Mouse (Mus musculus): ENCODE data around the gene Calml3. TPM values are rescaled to one million over a fixed set of nuclear protein-coding genes. Genes with fewer than 3 reads are reported as not detected.

Gene Calml3
- polyA plus RNA-seq, 1 experiment from 2014 or later: 22.0 TPM

DNA sequence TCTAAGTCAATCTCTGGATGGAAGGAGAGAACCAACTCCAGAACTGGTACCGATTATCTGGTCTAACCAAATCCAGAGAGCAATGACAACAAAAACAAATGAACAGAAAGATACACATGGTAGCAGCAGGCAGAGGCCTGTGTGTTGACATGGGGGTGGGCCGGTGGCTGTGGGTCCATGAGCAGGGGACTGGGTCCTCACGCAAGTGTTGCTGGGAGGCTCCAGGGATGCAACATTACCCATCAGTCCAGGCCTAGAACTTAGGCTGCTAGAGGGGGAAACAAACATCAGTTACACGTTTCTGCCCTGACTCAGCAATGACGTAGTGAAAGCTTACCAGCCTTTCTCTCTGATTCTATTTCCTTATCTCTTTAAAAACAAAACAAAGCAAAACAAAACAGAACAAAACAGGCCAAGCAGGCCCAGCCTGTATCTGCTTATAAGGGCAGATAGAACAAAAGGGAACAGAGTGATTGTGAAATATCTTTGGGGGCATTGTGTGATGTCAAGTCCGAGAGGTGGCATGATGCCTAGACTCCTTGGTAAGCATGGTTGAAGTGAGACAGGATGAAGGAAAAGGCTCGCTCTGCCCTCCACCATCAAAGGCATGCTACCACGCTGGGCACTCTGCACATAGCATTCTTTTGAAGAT, 24.4 kb downstream of the Calml3 start:
- H3K9me3 ChIP-seq: no peaks in the 10 kb centered on the region
- 83% methylated on average over 8 of the region's 8 CpGs for WGBS
- no peak for ATAC-seq (ENCODE audit: insufficient number of reproducible peaks, low FRiP score, low TSS enrichment, low read depth)
- no peak overlapping the region for H3K27ac ChIP-seq
- H3K36me3 ChIP-seq: no peaks in the 10 kb centered on the region
- H3K4me1 ChIP-seq: peaks cover 5% of the 10 kb centered on the region; the same call in 1 of the 2 replicates
- no peaks in the 10 kb centered on the region for H3K27me3 ChIP-seq
- H3K4me2 ChIP-seq: no peak overlapping the region
- H3K4me3 ChIP-seq: no peak overlapping the region
- H3K9ac ChIP-seq: no peak overlapping the region

DNA sequence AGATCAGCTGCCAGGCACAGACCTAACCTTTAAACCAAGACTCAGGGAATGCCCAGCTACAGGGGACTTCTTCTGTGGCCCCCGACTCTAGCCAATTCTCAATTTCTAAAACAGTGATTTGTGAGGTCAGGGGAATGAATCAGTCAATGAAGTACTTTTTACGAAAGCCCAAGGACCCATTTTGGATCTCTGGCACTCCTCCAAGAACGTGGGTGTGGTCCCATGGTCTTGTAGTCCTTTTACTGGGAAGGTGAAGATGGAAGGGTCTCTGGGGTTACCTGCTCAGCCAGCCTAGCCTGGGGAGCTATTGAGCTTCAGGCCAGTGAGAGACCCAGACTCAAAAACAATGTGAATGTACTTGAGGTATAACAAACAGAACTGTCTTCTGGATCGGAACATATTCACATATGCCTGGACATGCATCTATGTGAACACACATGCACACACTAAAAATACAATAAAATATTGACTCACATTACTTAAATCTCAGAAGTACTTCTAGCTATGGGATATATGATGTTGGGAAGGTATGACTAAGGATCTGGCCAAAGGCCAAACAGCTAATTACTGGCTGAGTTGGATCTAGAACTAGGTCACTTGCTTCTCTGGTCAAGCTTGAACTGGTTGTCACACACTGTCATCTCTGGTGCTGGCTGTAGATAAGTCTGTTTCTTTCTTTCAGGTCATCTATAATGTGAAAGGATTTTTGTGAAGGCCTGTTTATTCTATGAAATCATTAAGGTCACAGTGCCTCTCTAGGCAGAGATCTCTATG, 25.3 kb downstream of the Calml3 start:
- Histone ChIP-seq H3K4me3 (no peak overlapping the region), H3K4me2 (no peak overlapping the region), H3K9ac (no peak overlapping the region), H3K9me3 (no peaks in the 10 kb centered on the region), H3K4me1 (peaks cover 5% of the 10 kb centered on the region; the same call in 1 of the 2 replicates), H3K27me3 (no peaks in the 10 kb centered on the region), H3K36me3 (no peaks in the 10 kb centered on the region), H3K27ac (peak overlapping the region; percentile 17; the same call in 1 of the 2 replicates)
- 68% methylated on average over 4 of the region's 4 CpGs for WGBS
- ATAC-seq (ENCODE audit: insufficient number of reproducible peaks, low FRiP score, low TSS enrichment, low read depth): no peak

DNA sequence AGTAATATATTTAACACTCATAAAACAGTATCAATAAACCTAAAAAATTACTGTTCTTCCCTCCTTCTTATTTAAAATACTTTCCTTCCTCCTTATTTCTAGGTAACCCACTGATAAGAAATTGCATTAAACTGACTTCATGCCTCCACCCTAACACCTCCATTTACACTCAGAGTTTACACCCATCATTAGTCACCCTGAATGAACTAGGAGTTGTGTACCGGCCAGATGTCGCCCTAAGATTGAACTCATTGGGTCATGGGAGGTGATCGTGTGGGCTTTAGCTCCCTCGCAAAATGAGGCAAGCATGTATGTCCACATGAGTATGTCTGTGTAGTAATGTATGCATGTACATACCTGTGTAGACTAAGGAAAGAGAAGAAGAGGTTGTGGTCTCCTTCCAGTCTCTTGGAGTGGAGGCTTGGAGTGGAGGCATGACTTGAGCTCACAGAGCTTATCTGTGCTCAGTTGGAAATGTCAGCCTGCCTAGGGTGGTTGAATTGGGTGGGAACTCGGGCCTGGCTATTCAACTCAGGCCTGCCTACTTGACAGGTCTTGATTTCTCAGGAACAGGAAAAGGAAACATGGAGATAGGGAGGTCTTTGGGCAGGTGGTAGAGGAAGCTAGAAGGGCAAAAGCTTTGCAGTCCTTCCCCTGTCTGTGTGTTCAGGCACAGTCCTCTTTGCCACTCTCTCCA, 26.8 kb downstream of the Calml3 start:
- H3K4me2 ChIP-seq: no peak overlapping the region
- no peak for ATAC-seq (ENCODE audit: insufficient number of reproducible peaks, low FRiP score, low TSS enrichment, low read depth)
- peaks cover 5% of the 10 kb centered on the region; the same call in 1 of the 2 replicates for H3K4me1 ChIP-seq
- WGBS: 80% methylated on average over 5 of the region's 5 CpGs
- no peak overlapping the region for H3K9ac ChIP-seq
- H3K36me3 ChIP-seq: no peaks in the 10 kb centered on the region
- H3K9me3 ChIP-seq: no peaks in the 10 kb centered on the region
- no peaks in the 10 kb centered on the region for H3K27me3 ChIP-seq
- no peak overlapping the region for H3K4me3 ChIP-seq
- no peak overlapping the region for H3K27ac ChIP-seq

DNA sequence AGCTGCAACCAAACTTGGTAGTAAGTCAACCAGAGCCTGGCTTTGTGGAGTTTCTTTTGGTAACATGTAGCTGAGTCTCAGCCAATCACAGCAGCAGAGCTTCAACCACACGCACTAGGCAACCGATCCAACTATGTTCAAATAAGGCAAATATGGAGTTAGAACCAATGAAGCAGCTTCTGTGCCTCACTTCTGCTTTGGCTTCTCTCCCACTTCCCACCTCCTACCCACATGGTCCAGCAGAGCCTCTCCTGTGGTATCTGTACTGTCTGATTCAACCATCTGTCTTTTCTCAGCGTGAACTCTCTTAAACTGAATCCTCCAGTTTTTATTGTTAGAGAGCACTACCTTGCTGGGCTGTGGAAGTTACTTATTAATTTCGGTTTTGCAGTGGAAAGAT, 27.7 kb downstream of the Calml3 start:
- WGBS: 75% methylated on average over 4 of the region's 4 CpGs
- 0 out of 2 replicates have a peak, but pooled peaks have one; percentile 27 for ATAC-seq (ENCODE audit: insufficient number of reproducible peaks, low FRiP score, low TSS enrichment, low read depth)
- H3K4me1 ChIP-seq: peaks cover 5% of the 10 kb centered on the region; the same call in 1 of the 2 replicates

DNA sequence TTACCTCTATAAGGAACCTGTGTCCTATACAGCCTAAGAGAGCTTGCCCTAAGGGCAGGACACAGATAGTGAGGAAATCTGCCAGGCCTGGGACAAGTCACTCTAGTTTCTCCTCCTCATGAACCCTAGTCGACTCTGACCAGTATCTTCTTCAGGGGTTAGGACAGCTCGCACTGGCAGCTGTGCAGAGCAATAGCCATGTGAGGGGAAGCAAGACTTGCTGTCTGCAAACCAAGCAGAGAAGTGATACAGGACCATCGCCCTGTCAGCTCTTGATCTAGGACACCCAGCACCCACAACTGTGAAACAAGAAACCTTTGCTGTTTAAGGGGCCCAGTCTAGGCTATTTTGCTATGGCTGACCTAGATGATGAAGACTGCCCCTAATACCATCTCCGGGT, 29.1 kb downstream of the Calml3 start:
- no peak for ATAC-seq (ENCODE audit: insufficient number of reproducible peaks, low FRiP score, low TSS enrichment, low read depth)
- no peaks in the 10 kb centered on the region for H3K27me3 ChIP-seq
- no peaks in the 10 kb centered on the region for H3K36me3 ChIP-seq
- WGBS: 82% methylated on average over 4 of the region's 4 CpGs
- no peak overlapping the region for H3K4me3 ChIP-seq
- H3K4me2 ChIP-seq: no peak overlapping the region
- no peak overlapping the region for H3K27ac ChIP-seq
- no peaks in the 10 kb centered on the region for H3K9me3 ChIP-seq
- no peak overlapping the region for H3K9ac ChIP-seq
- peaks cover 19% of the 10 kb centered on the region for H3K4me1 ChIP-seq

More for the DNA sequence above, 27.7 kb downstream of the Calml3 start:
- Histone ChIP-seq H3K4me2 (no peak overlapping the region), H3K9ac (no peak overlapping the region), H3K4me3 (no peak overlapping the region), H3K9me3 (no peaks in the 10 kb centered on the region), H3K36me3 (no peaks in the 10 kb centered on the region), H3K27me3 (no peaks in the 10 kb centered on the region), H3K27ac (no peak overlapping the region)

DNA sequence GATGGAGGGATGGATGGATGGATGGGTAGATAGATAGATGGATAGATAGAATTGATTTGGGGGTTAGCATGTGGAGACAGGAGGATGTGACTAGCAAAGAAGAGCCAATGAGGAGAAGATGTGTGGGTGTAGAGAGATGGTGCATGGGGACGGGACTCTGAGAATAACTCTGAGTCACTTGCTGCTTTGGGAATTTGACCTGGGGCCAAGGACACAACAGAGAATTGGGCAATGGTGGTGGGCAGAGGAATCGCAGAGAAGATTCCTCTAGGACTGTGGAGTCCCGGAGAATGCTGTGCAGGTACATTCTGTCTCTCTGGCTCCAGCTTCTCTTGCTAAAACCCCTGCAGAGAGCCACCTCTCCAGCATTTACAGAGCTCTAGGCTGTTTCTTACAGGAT, 29.8 kb downstream of the Calml3 start:
- Histone ChIP-seq H3K4me2 (no peak overlapping the region), H3K9ac (no peak overlapping the region), H3K27ac (no peak overlapping the region), H3K4me3 (no peak overlapping the region), H3K4me1 (peaks cover 25% of the 10 kb centered on the region), H3K27me3 (no peaks in the 10 kb centered on the region), H3K36me3 (no peaks in the 10 kb centered on the region), H3K9me3 (no peaks in the 10 kb centered on the region)
- 74% methylated on average over 3 of the region's 3 CpGs for WGBS
- ATAC-seq (ENCODE audit: insufficient number of reproducible peaks, low FRiP score, low TSS enrichment, low read depth): no peak

DNA sequence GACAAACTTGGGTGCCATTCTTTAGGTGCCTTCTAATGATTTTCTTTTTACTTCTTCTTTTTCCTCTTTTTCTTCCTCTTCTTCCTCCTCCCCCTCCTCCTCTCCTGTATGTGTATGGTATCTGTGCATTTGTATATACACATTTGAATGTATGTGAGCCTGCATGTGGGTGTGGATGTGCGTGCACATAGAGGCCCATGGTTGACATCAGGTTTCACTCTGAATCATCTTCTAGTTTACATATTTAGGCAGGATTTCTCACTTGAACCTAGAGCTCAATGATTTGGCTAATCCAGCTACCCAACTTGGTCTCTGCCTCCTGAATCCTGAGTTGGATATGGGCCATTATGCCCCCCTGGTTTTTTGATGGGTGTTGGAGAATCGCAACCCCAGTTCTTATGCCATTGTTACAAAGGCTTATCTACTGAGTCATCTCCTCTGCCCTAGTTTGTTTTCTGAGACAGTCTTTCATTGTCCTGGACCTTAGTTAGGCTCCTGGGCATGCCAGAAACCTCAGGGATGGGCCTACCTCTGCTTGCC, 30.9 kb downstream of the Calml3 start:
- H3K4me3 ChIP-seq: no peak overlapping the region
- H3K9ac ChIP-seq: no peak overlapping the region
- no peak for ATAC-seq (ENCODE audit: insufficient number of reproducible peaks, low FRiP score, low TSS enrichment, low read depth)
- H3K9me3 ChIP-seq: no peaks in the 10 kb centered on the region
- peaks cover 28% of the 10 kb centered on the region for H3K4me1 ChIP-seq
- no peaks in the 10 kb centered on the region for H3K36me3 ChIP-seq
- 88% methylated on average over 2 of the region's 2 CpGs for WGBS
- H3K27ac ChIP-seq: no peak overlapping the region
- no peak overlapping the region for H3K4me2 ChIP-seq
- H3K27me3 ChIP-seq: no peaks in the 10 kb centered on the region

DNA sequence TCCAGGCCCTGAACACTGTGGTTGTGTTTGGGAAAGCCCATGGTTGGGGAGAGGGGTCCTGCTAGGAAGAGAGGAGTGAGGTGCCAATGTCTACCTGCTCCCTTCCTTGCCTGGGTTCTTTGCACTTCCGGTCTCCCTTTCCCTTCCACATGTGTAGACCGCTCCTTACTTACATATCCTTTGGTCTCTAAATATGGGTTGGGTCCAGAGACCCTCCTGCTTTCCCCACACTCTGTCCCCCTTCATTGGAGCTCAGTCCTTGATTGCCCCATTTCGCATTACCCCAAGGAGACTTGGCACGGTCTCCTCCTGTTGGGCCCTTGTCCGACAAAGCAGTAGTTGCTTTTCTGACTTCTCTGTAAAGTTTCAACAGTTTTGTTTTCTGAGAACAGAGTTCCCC, 32.9 kb downstream of the Calml3 start:
- H3K4me3 ChIP-seq: no peak overlapping the region
- H3K9ac ChIP-seq: no peak overlapping the region
- no peak for ATAC-seq (ENCODE audit: insufficient number of reproducible peaks, low FRiP score, low TSS enrichment, low read depth)
- peaks cover 32% of the 10 kb centered on the region for H3K4me1 ChIP-seq
- H3K27ac ChIP-seq: peak overlapping the region; percentile 74
- no peaks in the 10 kb centered on the region for H3K27me3 ChIP-seq
- H3K36me3 ChIP-seq: no peaks in the 10 kb centered on the region
- H3K9me3 ChIP-seq: no peaks in the 10 kb centered on the region
- no peak overlapping the region for H3K4me2 ChIP-seq
- WGBS: 90% methylated on average over 5 of the region's 5 CpGs

DNA sequence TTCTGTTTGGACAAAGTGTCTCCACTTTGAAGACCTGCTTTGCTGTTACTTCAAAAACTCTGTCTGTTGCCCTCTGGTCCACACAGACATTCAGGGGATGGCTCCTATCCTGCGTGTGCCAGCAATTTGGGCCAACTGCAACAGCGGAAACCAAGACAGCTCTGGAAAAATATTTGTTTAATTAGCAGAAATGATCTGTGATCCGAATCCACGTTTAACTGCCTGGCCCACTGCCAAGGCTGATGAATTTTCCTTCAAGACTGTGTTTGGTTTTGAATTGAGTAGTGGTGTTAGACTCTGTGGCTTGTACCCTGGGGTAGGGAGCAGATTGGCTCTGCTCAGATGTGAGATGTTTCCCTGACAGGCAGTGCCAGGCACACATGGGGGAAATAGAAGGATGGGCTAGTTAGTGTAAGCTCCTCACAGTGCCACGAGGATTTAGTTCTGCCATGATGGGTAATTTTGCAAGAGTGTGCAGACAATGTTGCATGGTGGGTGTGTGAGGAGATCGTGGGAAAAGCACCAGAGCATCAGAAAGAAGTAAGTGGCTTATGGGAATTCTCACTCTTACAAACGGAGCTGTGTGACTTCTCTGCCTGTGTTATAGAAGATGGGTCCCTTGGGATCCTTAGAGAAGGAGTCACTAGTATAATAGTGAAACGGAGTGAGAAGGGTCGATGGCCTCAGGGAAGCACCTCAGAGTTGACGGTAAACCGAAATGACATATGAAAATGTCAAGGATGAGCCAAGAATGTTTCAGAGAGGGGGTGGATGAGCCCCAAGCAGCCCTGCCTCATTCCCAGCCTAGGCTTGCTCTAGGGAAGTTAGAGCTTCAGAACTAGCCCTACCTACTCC, 33.7 kb downstream of the Calml3 start:
- Histone ChIP-seq H3K36me3 (no peaks in the 10 kb centered on the region), H3K4me2 (no peak overlapping the region), H3K9ac (no peak overlapping the region), H3K4me3 (no peak overlapping the region), H3K9me3 (no peaks in the 10 kb centered on the region), H3K27ac (peak overlapping the region; percentile 74), H3K27me3 (no peaks in the 10 kb centered on the region), H3K4me1 (peaks cover 32% of the 10 kb centered on the region)
- peak; percentile 81 for ATAC-seq (ENCODE audit: insufficient number of reproducible peaks, low FRiP score, low TSS enrichment, low read depth)
- 37% methylated on average over 11 of the region's 11 CpGs for WGBS

DNA sequence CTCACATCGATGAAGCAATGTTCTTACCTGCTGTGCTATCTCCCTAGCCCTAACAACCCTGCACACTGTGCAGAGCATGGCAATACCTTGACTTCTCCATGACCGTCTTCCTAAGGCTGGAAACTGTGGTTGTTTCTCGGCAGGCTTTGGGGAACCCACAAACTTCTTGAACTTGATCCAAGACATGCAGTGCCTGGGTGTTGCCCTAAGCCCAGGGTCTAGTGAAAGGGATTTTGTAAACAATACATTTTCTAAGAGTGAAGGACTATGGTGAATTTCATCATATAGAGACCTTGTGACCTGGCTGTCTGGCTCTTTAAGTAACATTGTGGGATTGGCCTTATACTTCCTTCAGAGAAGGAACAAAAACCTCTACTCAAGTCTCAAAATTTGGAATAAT, 34.6 kb downstream of the Calml3 start:
- no peak for ATAC-seq (ENCODE audit: insufficient number of reproducible peaks, low FRiP score, low TSS enrichment, low read depth)
- no peaks in the 10 kb centered on the region for H3K27me3 ChIP-seq
- H3K36me3 ChIP-seq: no peaks in the 10 kb centered on the region
- no peaks in the 10 kb centered on the region for H3K9me3 ChIP-seq
- no peak overlapping the region for H3K9ac ChIP-seq
- H3K27ac ChIP-seq: peak overlapping the region; percentile 74
- peaks cover 32% of the 10 kb centered on the region for H3K4me1 ChIP-seq
- no peak overlapping the region for H3K4me2 ChIP-seq
- WGBS: 59% methylated on average over 3 of the region's 3 CpGs
- H3K4me3 ChIP-seq: no peak overlapping the region

DNA sequence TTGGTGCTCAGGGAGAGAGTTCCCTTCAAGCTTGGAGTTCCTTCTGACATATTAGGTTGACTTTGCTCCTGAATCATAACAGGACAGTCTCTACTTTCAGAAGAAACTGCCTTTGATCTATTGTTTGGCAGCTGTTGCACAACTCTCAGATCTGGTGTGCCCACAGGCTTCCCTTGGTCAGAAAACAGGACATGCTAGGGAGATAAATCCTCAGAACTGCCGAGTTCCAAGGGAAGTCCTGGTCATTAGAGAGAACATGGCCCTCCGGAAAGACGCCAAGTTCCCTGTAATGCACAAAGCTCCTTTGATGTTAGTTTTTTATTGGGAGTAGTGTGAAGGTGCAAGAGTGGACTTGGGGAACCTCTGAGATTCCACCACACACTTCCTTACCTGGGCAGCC, 35.5 kb downstream of the Calml3 start:
- no peaks in the 10 kb centered on the region for H3K9me3 ChIP-seq
- H3K4me1 ChIP-seq: peaks cover 32% of the 10 kb centered on the region
- H3K4me2 ChIP-seq: no peak overlapping the region
- H3K27me3 ChIP-seq: no peaks in the 10 kb centered on the region
- H3K36me3 ChIP-seq: no peaks in the 10 kb centered on the region
- WGBS: 41% methylated on average over 3 of the region's 3 CpGs
- no peak overlapping the region for H3K9ac ChIP-seq
- no peak for ATAC-seq (ENCODE audit: insufficient number of reproducible peaks, low FRiP score, low TSS enrichment, low read depth)
- H3K27ac ChIP-seq: no peak overlapping the region
- no peak overlapping the region for H3K4me3 ChIP-seq
